Mouse (Mus musculus) 416B (cell line): Measurements from ENCODE around the gene Tmc8.
A peak's percentile ranks its signal among the peaks of the same experiment; 100 is the strongest.
"Not testable (repeated sequence)": the region's sequence is repeated elsewhere in the genome, so short reads cannot be mapped to it uniquely, and the experiment has no call there.

Experiments used
- DNase-seq: peaks from one replicate; pipeline ENCODE4 v3.0.0; 2011; ENCODE audit warnings: low read depth

The Tmc8 gene

GRCm38 (mm10) chr11:117774925-117775324 lies 7.0 kb upstream of the Tmc8 start:
- no peak for DNase-seq

- DNase-seq, result no peak
These were observed 6.3 kb upstream of the Tmc8 start for GRCm38 (mm10) chr11:117775540-117775939.

DNA sequence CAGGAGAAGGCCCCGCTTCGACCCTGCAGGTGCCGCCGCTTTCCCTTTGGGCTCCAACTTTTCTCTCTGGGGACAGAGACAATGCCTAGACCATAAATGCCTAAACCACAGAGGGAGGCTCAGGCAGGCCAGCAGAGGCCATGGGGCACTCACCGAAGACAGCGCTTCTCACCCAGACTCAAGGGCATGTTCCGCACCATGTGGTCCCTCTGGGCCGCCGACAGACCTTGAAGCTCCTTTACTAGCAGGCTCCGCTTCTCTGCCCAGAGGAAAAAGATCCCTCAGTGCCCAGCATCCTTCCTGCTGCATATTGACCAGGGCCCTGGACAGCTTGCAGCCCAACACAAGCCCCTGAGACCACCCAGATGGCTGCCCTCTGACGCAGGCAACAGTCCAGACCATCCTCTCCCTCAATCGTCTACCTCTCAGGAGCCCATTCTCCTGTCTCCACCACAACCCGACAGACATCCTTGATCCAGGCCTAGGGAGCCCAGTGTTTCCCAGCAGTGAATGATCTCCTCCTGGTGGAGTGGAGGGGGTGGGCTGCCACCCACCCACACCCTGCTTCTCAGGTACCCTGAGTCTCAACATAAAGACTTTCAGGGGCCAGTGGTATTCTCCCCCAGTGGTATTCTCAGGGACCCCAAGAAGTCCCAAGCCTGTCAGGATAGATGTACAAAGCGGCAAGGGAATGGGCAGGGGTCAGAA lies 5.6 kb upstream of the Tmc8 start:
- DNase-seq, result no peak

DNA sequence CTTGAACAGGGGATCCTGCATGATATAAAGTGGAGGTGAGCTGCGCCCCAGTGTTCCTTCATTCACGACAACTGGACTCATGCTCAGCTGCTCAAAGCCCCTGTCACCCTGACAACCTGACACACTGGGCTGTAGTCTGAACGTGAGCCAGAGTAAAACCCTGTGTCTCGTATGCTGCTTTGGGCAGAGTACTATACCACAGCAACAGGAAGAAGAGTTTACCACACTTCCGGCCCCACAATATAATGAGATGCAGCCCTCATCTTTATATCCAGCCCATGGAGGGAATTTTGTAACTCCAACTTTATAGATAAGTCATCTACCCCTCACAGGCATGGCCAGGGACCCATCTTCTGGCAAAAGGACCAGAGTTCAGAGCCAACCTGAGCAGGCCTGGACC lies 4.8 kb upstream of the Tmc8 start:
- peak; percentile 73 for DNase-seq

GRCm38 (mm10) chr11:117778031-117778430 lies 3.8 kb upstream of the Tmc8 start:
- DNase-seq, result no peak

DNA sequence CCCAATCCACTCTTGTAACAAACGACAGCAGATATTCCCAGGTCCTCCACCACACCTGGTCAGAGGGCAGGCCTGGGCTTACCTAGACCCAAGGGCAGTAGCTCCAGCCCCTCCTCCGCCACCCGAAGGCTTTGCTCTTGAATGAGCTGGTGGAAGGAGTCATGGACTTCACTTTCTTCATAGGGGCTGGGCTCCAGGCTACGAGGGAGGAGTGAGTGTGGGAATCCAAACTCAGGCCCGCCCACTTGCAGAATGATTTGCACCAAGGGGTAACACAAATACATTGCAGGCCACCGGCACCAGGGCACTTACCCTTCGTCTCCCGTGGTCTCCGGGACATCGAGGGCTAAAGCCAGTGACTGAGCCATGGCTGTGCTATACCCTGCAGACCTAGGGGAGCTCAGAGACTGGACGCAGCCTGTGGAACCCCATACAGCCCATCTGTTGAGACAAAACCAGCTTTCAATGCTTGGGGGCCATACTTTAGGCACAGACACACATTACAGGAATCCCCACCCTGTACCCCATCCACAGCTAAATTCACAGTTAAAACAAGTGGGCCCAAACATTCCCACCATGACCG lies 2.9 kb upstream of the Tmc8 start:
- peak; percentile 74 for DNase-seq

- DNase-seq, result peak; percentile 86
These were observed 2.3 kb upstream of the Tmc8 start for GRCm38 (mm10) chr11:117779434-117780198.

DNA sequence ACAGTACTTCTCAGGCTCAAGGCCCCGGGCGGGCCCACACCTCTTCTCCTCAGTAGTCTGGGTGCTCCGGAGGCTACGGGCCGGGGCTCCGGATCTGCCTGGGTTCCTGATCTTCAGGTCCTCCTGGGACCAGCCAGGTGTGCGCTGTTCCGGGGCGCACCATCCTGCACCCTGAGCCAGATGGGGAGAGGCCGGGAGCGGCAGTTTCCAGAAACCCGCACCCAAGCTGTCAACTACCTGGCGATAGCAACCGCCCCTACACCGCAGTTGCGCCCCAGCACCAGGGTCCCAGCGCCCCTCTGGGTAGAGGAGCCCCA lies 1.7 kb upstream of the Tmc8 start:
- no peak for DNase-seq

DNA sequence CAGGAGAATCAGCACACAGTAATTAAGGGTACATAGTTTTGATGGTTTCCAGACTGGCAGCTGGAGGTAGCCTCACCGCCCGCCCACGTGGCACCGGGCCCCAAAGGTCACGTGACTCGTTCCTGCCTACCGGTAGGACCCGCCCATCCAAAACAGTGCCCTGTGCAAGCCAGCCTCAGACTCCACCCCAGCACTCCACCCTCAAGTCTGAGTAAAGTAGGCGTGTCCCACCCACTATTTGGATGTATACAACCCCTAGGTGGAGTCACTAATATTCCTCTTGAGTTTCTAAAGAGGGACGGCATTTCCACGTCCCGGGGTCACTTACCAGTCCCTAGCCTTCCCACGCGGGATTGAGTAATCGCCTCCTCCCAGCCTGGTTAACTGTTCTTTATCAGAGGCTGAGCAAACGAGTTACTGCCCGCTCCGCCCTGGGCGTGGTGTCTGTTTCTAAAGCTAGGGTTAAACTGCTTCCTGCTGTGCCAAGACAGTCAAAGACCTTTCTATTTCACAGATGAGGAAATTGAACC lies 1.2 kb upstream of the Tmc8 start:
- peak; percentile 99 for DNase-seq

DNA sequence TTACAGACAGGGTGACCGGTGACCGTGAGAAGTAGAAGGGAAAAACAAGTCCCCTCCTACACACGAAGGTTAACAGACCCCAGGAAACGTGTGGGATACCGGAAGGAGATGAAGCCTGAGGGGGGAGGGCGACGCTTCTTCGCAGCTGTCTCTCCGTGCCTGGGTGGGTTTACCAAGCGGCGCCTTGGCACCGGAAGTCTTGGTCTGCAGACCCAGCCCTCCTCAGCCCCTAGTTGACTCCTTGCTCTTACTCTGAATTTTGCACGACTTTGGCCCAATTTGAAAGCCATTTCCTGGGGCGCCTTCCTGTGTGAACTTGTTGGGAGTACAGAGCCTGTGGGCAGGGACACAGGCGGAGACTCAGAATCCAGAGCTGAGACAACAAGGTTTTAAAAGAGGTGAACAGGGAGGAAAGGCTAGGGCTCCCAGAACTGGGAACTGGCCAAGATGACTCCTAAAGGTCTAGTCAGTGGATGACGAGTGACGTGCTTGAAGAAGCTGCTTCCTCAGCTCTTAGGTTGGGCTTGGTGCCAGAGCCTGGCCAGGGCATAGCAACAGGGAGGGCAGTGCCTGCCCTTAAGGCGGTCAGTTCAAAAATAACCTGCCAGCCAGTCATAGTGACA lies 566 bp upstream of the Tmc8 start:
- peak; percentile 92 for DNase-seq

- DNase-seq, result no peak
These were observed 794 bp downstream of the Tmc8 start for GRCm38 (mm10) chr11:117782705-117783034.

DNA sequence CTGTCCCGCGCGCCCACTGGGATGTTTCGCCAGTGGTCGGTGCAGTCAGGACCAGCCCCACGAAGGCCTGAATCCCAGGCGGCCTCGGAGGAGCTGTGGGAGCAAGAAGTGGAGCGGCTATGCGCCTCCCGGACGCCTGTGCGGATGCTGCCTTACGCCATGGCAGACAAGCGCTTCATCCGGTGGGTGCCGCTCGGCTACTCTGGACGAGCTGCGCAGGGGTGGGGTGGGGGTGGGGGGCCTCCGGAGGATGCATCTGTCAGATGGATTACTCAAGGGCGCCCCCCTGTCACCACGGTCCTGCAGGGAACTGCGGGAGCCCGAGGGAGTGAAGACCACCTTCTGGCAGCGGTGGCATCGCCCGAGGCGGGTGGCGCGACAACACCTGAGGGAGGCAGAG lies 1.2 kb downstream of the Tmc8 start:
- DNase-seq, result no peak

- DNase-seq, result no peak
These were observed 1.9 kb downstream of the Tmc8 start for GRCm38 (mm10) chr11:117783683-117784309.

GRCm38 (mm10) chr11:117786294-117786693 lies 4.4 kb downstream of the Tmc8 start:
- DNase-seq, result peak; percentile 86

DNA sequence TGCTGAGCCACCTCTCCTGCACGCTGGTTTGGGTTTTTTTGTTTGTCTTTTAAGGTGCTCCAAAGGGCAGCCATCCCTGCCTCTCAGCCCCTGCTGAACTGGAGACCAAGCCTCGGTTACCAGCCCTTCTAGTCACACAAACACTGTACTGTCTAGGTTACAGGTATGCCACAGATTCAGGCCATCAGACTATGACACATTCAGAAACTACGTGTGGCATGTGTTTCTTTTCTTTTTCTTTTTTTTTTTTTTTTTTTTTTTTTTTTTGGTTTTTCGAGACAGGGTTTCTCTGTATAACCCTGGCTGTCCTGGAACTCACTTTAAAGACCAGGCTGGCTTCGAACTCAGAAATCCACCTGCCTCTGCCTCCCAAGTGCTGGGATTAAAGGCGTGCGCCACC lies 6.6 kb downstream of the Tmc8 start:
- not testable (repeated sequence) for DNase-seq

DNA sequence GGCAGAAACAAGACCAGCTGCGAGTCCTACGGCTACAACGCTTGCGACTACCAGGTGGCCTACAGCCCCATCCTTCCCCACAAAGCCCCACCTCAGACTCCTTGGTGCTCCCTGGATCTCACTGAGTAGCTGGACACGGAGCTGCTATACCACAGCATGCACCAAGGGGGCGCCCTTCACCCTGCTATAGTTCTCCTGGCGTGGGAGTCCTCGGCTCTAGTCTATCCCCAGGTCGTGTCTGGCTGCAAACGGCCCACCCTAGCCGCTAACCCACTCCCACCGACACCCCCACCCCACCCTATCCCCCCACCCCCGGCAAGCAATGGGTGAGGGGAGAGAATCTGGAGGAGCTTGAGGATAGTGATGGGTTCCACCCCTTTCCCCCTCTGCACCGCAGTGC lies 8.4 kb downstream of the Tmc8 start:
- peak; percentile 67 for DNase-seq

DNA sequence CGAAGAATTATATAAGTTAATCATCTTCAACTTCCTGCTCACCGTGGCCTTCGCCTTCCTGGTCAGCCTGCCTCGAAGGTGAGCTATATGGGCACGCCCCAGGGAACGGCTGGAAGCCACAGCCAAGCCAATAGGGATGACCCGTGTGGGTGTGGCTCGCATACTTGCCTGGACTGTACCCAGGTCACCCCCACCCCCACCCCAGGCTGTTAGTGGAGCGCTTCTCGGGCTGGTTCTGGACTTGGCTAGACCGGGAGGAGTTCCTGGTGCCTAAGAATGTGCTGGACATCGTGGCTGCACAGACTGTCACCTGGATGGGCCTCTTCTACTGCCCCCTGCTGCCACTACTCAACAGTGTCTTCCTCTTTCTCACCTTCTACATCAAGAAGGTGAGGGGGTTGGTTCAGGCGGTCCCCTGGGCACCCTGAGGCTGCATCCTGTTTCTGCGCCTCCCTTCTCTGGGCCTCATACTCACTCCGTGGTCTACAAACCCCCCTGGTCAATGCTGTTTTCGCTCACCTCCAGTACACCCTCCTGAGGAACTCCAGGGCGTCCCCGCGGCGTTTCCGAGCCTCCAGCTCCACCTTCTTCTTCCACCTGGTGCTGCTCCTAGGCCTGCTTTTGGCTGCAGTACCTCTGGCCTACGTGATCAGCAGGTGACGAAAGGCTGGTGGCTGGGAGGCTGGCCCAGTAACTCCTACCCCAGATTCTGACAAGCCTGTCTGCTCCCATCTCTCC lies 9.0 kb downstream of the Tmc8 start:
- DNase-seq, result peak; percentile 53

GRCm38 (mm10) chr11:117791441-117791761 lies 9.5 kb downstream of the Tmc8 start:
- no peak for DNase-seq

DNA sequence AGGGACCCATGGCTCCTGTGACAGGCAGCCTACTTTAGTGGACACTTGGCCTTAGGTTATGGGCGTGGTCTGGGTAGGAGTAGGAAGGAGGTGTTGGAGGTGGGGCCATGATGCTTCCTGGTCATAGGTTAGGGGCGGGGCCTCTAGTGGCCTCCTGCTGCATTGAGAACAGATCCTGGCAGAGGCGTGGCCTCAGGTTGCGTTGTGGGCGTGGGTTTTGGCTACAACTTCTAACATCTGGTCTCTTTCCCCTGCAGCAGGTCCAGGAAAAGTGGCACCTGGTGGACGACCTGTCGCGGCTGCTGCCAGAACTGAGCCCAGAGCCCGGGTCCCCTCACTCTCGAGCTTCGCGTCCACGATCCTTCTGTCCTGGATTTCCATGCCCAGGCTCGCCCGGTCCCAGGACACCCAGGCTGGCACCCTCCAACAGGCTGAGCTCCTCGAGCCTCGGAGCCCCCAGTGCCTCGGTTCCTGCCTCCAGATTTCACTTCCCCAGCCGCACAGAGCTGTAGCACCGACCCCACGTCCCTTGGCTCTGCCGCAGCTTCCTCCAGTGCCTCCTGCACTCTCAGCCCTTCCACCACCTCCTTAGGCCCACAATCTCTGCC lies 10.5 kb downstream of the Tmc8 start:
- DNase-seq, result peak; percentile 89

GRCm38 (mm10) chr11:117794035-117794551 lies 12.2 kb downstream of the Tmc8 start:
- DNase-seq, result no peak

DNA sequence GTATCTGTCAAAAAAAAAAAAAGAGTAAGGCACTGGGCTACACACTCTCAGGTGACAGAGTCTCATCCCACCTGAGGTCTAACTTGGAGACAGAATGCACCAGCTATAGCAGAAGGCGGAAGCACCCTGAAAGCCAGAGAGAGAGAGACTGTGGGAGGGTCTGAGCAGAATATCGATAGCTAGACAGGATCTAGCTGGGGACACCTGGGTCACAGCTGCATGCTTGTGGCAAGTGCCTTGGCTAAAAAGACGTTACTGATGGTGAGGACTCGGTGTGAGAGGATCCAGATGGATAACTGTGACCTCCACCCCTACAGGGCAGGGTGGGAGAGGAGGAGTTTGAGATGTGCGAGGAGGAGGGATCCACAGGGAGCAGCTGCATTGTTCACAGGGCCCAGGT lies 15.1 kb downstream of the Tmc8 start:
- DNase-seq, result no peak
